Mouse (Mus musculus) bone marrow, adult 2 months (tissue): Measurements from ENCODE around the gene Agl.

Experiments
- CTCF ChIP-seq: fragments of 200-500 bp; IDR thresholded peaks from 2 replicates; pipeline ENCODE4 v1.5.1; 2011; ENCODE audit warnings: low read length, control low read depth; ENCODE audit not compliant: control insufficient read depth, insufficient read depth
- POLR2A ChIP-seq: fragments of 200-500 bp; IDR thresholded peaks from 2 replicates; pipeline ENCODE4 v1.6.1; 2011; ENCODE audit warnings: low read depth, mild to moderate bottlenecking, control low read depth, low read length, borderline replicate concordance; ENCODE audit not compliant: control insufficient read depth

DNA sequence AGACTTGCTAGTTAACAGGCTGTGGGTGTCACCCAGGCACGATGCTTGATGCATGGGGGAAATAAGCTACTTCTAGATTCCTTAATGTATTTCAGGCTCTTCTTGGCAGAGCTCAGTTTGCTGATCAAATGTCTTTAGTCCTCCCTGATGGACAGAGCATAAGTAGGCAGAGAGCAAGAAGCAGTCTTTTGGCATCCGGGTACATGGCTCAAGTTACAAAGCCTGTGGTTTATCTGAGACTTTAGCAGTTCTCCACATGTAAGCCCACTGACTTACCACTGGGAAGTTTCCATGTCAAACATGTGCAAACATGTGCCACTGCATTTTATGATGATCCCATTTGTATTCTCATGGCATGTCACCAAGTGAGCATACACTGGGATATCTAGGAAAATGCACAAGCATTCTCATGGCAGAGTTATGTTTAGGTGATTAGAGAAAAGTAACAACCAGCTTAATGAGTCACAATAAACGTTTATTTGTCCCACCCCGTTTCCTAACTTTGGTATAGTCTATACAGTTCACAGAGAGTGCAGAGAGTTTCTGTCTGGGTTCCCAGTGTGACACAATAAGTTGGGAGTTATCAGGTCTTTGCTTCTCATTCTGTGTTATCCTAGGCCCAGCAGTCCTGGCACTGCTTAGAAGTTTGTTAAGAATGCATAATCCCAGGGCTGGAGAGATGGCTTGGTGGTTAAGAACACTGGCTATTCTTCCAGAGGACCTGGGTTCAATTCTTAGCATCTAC lies 18.7 kb upstream of the Agl start:
- TF ChIP-seq CTCF = no peak
- TF ChIP-seq POLR2A = no peak
